Mouse (Mus musculus): Measurements from ENCODE around the gene Mrps23. TPM values are rescaled to one million over a fixed set of nuclear protein-coding genes. Genes with fewer than 3 reads are reported as not detected.
"Not testable (repeated sequence)": the region's sequence is repeated elsewhere in the genome, so short reads cannot be mapped to it uniquely, and the experiment has no call there.

Gene Mrps23
- polyA plus RNA-seq, 1 experiment from 2014 or later = 70.1 TPM

GRCm38 (mm10) chr11:88198223-88198622 is 6.0 kb upstream of the Mrps23 start:
- ATAC-seq (ENCODE audit: low FRiP score, low read depth) = no peak
- H3K4me3 ChIP-seq = no peak overlapping the region
- H3K27ac ChIP-seq = no peak overlapping the region
- H3K36me3 ChIP-seq = no peaks in the 10 kb centered on the region
- H3K9me3 ChIP-seq = no peaks in the 10 kb centered on the region
- 21% methylated on average over 4 of the region's 4 CpGs for WGBS
- H3K9ac ChIP-seq = no peak overlapping the region
- no peak overlapping the region for H3K4me2 ChIP-seq (replicated peaks)
- H3K4me1 ChIP-seq = peaks cover 25% of the 10 kb centered on the region
- H3K27me3 ChIP-seq (replicated peaks) = peaks cover 13% of the 10 kb centered on the region

GRCm38 (mm10) chr11:88201172-88201571 is 3.0 kb upstream of the Mrps23 start:
- Histone ChIP-seq H3K4me3 (no peak overlapping the region), H3K27me3 (replicated peaks) (no peaks in the 10 kb centered on the region), H3K9me3 (no peaks in the 10 kb centered on the region), H3K27ac (no peak overlapping the region), H3K9ac (no peak overlapping the region), H3K4me1 (peaks cover 23% of the 10 kb centered on the region), H3K4me2 (replicated peaks) (no peak overlapping the region), H3K36me3 (no peaks in the 10 kb centered on the region)
- 75% methylated on average over 2 of the region's 2 CpGs for WGBS
- ATAC-seq (ENCODE audit: low FRiP score, low read depth) = no peak

GRCm38 (mm10) chr11:88202077-88202476 is 2.1 kb upstream of the Mrps23 start:
- no peak overlapping the region for H3K9ac ChIP-seq
- 10% methylated on average over 2 of the region's 2 CpGs for WGBS

DNA sequence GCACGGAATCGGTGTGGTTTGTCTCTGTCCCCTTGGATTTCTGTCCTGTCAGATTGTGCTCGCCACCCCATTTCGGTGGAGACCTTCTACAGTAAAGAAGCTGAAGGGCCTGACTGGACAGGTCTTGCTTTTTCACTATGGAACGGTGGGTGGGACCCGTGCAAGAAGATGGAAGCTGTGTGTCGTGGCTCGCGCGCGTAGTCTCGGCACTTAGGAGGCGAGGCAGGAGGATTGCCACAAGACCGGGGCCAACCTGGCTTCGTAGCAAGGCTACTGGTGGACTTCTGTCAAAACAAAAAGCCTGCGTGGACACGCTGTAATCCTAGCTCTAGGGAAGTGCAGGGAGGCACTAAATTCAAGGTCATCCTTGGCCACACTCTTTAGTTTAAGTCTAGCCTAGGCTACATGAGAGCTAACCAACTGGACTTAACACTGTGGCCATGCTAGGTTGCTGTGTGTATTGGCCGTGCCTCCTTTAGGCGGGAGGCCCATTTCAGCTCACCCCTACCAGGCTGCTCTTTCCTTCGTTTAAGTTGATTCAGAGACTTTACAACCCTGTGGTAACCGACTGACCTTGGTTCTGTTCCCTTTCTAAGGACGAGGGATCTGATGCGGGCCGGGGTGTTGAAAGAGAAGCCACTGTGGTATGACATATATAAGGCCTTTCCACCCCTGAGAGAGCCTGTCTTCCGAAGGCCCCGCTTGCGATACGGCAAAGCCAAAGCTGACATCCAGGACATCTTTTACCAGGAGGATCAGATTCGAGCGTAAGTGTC is 593 bp downstream of the Mrps23 start:
- Histone ChIP-seq H3K27ac (0 out of 2 replicates have a peak overlapping the region, but pooled peaks have one; percentile 42), H3K9ac (peak overlapping the region; percentile 90), H3K4me2 (replicated peaks) (peak overlapping the region; percentile 88), H3K4me1 (peaks cover 24% of the 10 kb centered on the region), H3K4me3 (peak overlapping the region; percentile 83), H3K27me3 (replicated peaks) (no peaks in the 10 kb centered on the region), H3K9me3 (no peaks in the 10 kb centered on the region), H3K36me3 (peaks cover 22% of the 10 kb centered on the region)
- WGBS = 31% methylated on average over 30 of the region's 30 CpGs
- no peak; the same call in 1 of the 2 replicates for ATAC-seq (ENCODE audit: low FRiP score, low read depth)

More at GRCm38 (mm10) chr11:88202077-88202476, 2.1 kb upstream of the Mrps23 start:
- H3K4me2 ChIP-seq (replicated peaks) = no peak overlapping the region
- no peak overlapping the region for H3K27ac ChIP-seq
- H3K27me3 ChIP-seq (replicated peaks) = no peaks in the 10 kb centered on the region
- peaks cover 23% of the 10 kb centered on the region for H3K4me1 ChIP-seq
- H3K4me3 ChIP-seq = no peak overlapping the region
- H3K36me3 ChIP-seq = 0 out of 2 replicates have a peak, but pooled peaks cover 2% of the 10 kb centered on the region
- ATAC-seq (ENCODE audit: low FRiP score, low read depth) = no peak
- H3K9me3 ChIP-seq = no peaks in the 10 kb centered on the region

DNA sequence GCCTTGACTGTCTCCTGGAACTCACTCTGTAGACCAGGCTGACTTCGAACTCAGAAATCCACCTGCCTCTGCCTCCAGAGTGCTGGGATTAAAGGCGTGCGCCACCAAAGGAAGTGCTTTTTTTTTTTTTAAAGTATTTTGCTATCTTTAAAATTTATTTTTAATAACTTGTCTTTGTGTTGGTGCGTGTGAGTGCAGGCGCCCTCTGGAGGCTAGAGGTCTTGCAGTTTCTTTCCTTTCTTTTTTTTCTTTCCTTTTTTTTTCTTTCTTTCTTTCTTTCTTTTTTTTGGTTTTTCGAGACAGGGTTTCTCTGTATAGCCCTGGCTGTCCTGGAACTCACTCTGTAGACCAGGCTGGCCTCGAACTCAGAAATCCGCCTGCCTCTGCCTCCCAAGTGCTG is 2.4 kb downstream of the Mrps23 start:
- H3K9me3 ChIP-seq; H3K27me3 ChIP-seq (replicated peaks); ATAC-seq (ENCODE audit: low FRiP score, low read depth); H3K4me2 ChIP-seq (replicated peaks); H3K9ac ChIP-seq; H3K4me3 ChIP-seq; H3K27ac ChIP-seq: not testable (repeated sequence)
- Histone ChIP-seq H3K36me3 (peaks cover 40% of the 10 kb centered on the region), H3K4me1 (peaks cover 22% of the 10 kb centered on the region)
- 92% methylated on average over 8 of the region's 8 CpGs for WGBS

GRCm38 (mm10) chr11:88207697-88208096 is 3.5 kb downstream of the Mrps23 start:
- Histone ChIP-seq H3K27me3 (replicated peaks) (no peaks in the 10 kb centered on the region), H3K27ac (no peak overlapping the region), H3K9ac (no peak overlapping the region), H3K4me3 (no peak overlapping the region), H3K4me1 (peaks cover 17% of the 10 kb centered on the region), H3K9me3 (no peaks in the 10 kb centered on the region), H3K4me2 (replicated peaks) (no peak overlapping the region), H3K36me3 (peaks cover 48% of the 10 kb centered on the region)
- no peak for ATAC-seq (ENCODE audit: low FRiP score, low read depth)
- 93% methylated on average over 2 of the region's 2 CpGs for WGBS

DNA sequence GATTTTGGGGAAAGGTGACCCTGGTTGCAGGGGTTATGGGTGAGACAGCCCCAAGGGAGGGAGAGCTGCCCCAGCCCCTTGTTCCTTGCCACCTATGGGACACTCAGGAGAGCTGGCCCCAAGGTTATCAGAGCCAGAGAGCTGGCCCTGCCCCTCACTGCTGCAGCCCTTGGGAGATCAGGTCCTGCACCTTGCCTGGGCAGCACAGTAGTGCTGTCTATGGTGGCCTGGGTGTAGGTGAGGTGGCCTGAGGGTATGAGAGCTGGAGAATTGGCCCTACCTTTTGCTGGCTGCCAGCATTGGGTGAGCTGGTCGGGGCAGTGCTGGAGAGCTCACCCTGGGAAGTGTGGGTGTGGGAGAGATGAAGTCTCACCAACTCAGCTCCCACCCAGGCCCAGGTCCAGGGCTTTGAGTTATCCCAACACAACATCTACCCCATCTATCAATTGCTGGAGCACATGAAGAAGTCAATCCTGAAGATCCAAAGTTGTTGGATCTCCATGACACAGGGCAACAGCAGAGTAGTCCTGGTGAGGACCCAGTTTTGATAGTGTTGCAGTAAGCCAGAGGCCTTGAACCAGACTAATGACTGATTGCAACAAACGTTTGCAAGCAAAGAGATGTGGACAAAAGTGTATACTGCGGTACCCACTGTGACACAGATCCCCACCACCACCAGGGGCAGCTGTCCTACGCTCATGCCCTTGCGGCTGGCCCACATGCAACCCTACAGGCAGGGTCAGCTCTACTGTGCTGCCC is 7.8 kb downstream of the Mrps23 start:
- H3K9ac ChIP-seq = no peak overlapping the region
- H3K36me3 ChIP-seq = peaks cover 47% of the 10 kb centered on the region
- no peaks in the 10 kb centered on the region for H3K27me3 ChIP-seq (replicated peaks)
- peaks cover 22% of the 10 kb centered on the region for H3K4me1 ChIP-seq
- no peak for ATAC-seq (ENCODE audit: low FRiP score, low read depth)
- H3K4me3 ChIP-seq = no peak overlapping the region
- 89% methylated on average over 5 of the region's 5 CpGs for WGBS
- H3K4me2 ChIP-seq (replicated peaks) = no peak overlapping the region
- H3K9me3 ChIP-seq = no peaks in the 10 kb centered on the region
- H3K27ac ChIP-seq = no peak overlapping the region

DNA sequence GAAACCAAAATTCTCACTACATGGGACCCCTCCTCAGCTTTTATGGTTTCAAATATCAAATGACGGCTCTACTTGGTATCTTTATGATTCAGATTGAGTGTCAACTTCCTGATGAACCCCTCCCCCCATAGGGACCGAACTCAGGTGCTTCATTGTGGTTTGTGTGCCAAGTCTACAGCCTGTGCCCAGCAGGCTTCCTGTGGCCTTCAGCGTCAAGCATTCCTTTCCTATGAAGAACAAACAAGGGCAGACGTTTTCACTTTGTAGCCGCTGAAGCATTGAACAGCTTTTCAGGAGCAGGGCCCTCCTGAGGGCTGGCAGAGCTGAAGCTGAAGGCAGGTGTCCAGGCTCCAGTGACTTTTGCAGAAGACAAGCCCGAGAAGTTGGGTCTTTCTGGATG is 9.6 kb downstream of the Mrps23 start:
- no peak for ATAC-seq (ENCODE audit: low FRiP score, low read depth)
- WGBS = 64% methylated on average over 6 of the region's 6 CpGs
- no peaks in the 10 kb centered on the region for H3K27me3 ChIP-seq (replicated peaks)

GRCm38 (mm10) chr11:88214881-88215831 is 11.0 kb downstream of the Mrps23 start:
- H3K9ac ChIP-seq = no peak overlapping the region
- H3K27ac ChIP-seq = no peak overlapping the region; the same call in 1 of the 2 replicates
- H3K27me3 ChIP-seq (replicated peaks) = no peaks in the 10 kb centered on the region
- no peak overlapping the region for H3K4me3 ChIP-seq
- 0 out of 2 replicates have a peak, but pooled peaks have one; percentile 61 for ATAC-seq (ENCODE audit: low FRiP score, low read depth)
- H3K4me1 ChIP-seq = peaks cover 17% of the 10 kb centered on the region
- H3K4me2 ChIP-seq (replicated peaks) = peak overlapping the region; percentile 48; the same call in 1 of the 2 replicates
- no peaks in the 10 kb centered on the region for H3K9me3 ChIP-seq
- WGBS = 59% methylated on average over 21 of the region's 21 CpGs
- H3K36me3 ChIP-seq = peaks cover 22% of the 10 kb centered on the region

More for the DNA sequence above, 9.6 kb downstream of the Mrps23 start:
- no peak overlapping the region for H3K27ac ChIP-seq
- H3K9ac ChIP-seq = no peak overlapping the region
- H3K36me3 ChIP-seq = peaks cover 36% of the 10 kb centered on the region
- H3K4me3 ChIP-seq = no peak overlapping the region
- no peaks in the 10 kb centered on the region for H3K9me3 ChIP-seq
- peaks cover 17% of the 10 kb centered on the region for H3K4me1 ChIP-seq
- no peak overlapping the region for H3K4me2 ChIP-seq (replicated peaks)

- ATAC-seq (ENCODE audit: low FRiP score, low read depth) = no peak; the same call in 1 of the 2 replicates
- H3K4me1 ChIP-seq = peaks cover 17% of the 10 kb centered on the region
- H3K27ac ChIP-seq = no peak overlapping the region
- H3K4me3 ChIP-seq = no peak overlapping the region
- no peaks in the 10 kb centered on the region for H3K27me3 ChIP-seq (replicated peaks)
- 14% methylated on average over 10 of the region's 10 CpGs for WGBS
- H3K36me3 ChIP-seq = peaks cover 11% of the 10 kb centered on the region
- 0 out of 2 replicates have a peak overlapping the region, but pooled peaks have one; percentile 29 for H3K9ac ChIP-seq
- H3K4me2 ChIP-seq (replicated peaks) = peak overlapping the region; percentile 48
- no peaks in the 10 kb centered on the region for H3K9me3 ChIP-seq
These were observed 12.1 kb downstream of the Mrps23 start for GRCm38 (mm10) chr11:88216231-88216685.

DNA sequence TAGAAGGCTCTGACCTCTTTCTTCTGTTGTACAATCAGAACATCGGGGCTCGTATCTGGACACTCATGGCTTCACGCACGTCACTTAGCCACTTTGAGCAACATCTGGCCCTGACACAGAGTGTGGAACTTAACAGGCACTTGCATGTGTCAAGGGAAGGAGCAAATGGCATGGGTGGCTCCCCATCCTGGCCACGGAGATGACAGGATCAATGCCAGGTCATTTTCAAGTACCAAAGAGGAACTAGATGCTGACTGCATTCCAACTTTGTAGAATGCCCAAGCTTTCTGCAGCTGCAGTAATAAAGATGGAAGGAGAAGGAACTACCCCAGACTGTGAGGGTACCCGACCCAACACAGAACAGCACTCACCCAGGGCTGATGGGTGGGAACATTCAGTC is 14.0 kb downstream of the Mrps23 start:
- 85% methylated on average over 6 of the region's 6 CpGs for WGBS
- peaks cover 17% of the 10 kb centered on the region for H3K4me1 ChIP-seq
- no peak overlapping the region for H3K4me3 ChIP-seq
- H3K27ac ChIP-seq = no peak overlapping the region
- ATAC-seq (ENCODE audit: low FRiP score, low read depth) = no peak
- H3K9me3 ChIP-seq = no peaks in the 10 kb centered on the region
- no peak overlapping the region for H3K4me2 ChIP-seq (replicated peaks)
- no peak overlapping the region for H3K9ac ChIP-seq
- no peaks in the 10 kb centered on the region for H3K27me3 ChIP-seq (replicated peaks)
- H3K36me3 ChIP-seq = no peaks in the 10 kb centered on the region

All from neural tube, embryonic 12.5 days (tissue).